Mouse (Mus musculus): ENCODE data around the gene Camk2d. TPM values are rescaled to one million over a fixed set of nuclear protein-coding genes. Genes with fewer than 3 reads are reported as not detected.

Gene Camk2d
- total and polyA plus RNA-seq, 3 experiments: 0.07 to 0.35 TPM; not detected in 1

DNA sequence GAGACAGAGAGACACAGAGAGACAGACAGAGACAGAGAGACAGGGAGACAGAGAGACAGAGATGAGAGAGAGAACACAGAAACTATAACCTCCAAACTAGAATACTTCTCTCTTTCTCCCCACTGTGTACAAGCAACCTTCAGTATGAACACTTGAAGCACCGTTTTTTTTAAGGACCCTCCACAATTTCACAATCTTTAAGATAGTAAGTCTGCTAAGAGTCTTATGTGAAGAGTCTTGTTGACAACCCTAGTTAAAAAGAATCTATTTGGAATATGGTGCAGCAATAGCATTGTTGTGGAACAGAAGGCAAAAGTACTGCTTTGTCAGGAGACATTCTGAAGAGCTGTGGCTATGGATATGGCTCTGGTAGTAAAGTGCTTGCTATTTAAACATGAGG, 274.6 kb downstream of the Camk2d start:
- no peak overlapping the region for H3K27ac ChIP-seq (ENCODE audit: control insufficient read depth, low read depth, low read length)
- H3K27me3 ChIP-seq (ENCODE audit: control insufficient read depth in 1 of 2, insufficient read depth in 2 of 2, low read length in 2 of 2): no peaks in the 10 kb centered on the region; a peak in 1 of 4 replicates
- TF ChIP-seq RCOR1 (IDR thresholded peaks at IDR 0.05; ENCODE audit: low read depth, low read length) (no peak), USF1 (IDR thresholded peaks at IDR 0.05; ENCODE audit: low read depth, low read length) (no peak), TCF12 (IDR thresholded peaks at IDR 0.05; ENCODE audit: low read depth, low read length) (no peak), EP300 (IDR thresholded peaks at IDR 0.05; ENCODE audit: low read depth in 1 of 2, low read length in 2 of 2) (no peak), GATA1 (IDR thresholded peaks at IDR 0.05; ENCODE audit: low read depth, low read length) (no peak), POLR2AphosphoS5 (IDR thresholded peaks at IDR 0.05; ENCODE audit: borderline replicate concordance, low read depth, low read length) (no peak), SMC3 (IDR thresholded peaks at IDR 0.05; ENCODE audit: low read depth, low read length) (no peak), HCFC1 (IDR thresholded peaks at IDR 0.05; ENCODE audit: low read depth, low read length) (no peak), JUND (IDR thresholded peaks at IDR 0.05; ENCODE audit: low read depth, low read length) (no peak), ZKSCAN1 (IDR thresholded peaks at IDR 0.05; ENCODE audit: low read depth, low read length) (no peak), ELF1 (IDR thresholded peaks at IDR 0.05; ENCODE audit: low read depth, low read length) (no peak), BHLHE40 (IDR thresholded peaks at IDR 0.05; ENCODE audit: borderline replicate concordance, low read depth, low read length) (no peak), CHD2 (IDR thresholded peaks at IDR 0.05; ENCODE audit: low read length) (no peak), USF2 (IDR thresholded peaks at IDR 0.05; ENCODE audit: borderline replicate concordance in 1 of 2, insufficient read depth in 1 of 2, low read depth in 1 of 2, low read length in 2 of 2) (no peak), ZC3H11A (IDR thresholded peaks at IDR 0.05; ENCODE audit: low read depth, low read length) (no peak), MAX (IDR thresholded peaks at IDR 0.05; ENCODE audit: low read length) (no peak), ETS1 (IDR thresholded peaks at IDR 0.05; ENCODE audit: low read depth, low read length) (no peak), KAT2A (conservative IDR thresholded peaks at IDR 0.05; ENCODE audit: low read depth, low read length) (no peak)
- no peaks in the 10 kb centered on the region for H3K9me3 ChIP-seq (replicated peaks; ENCODE audit: insufficient read depth, low read length)
- no peak for DNase-seq (ENCODE audit: low read depth, low spot score)
- H3K9ac ChIP-seq (ENCODE audit: control insufficient read depth, low read depth, low read length, poor library complexity, severe bottlenecking): no peak overlapping the region
- H3K4me1 ChIP-seq (ENCODE audit: control insufficient read depth in 1 of 2, insufficient read depth in 2 of 2, low read length in 2 of 2): no peaks in the 10 kb centered on the region
- no peaks in the 10 kb centered on the region for H3K79me2 ChIP-seq (ENCODE audit: control insufficient read depth, insufficient read depth, low read length, poor library complexity)
- H3K4me3 ChIP-seq (ENCODE audit: control insufficient read depth in 1 of 2, insufficient read depth in 1 of 2, low read depth in 2 of 2, low read length in 2 of 2): no peak overlapping the region
- no peaks in the 10 kb centered on the region for H3K36me3 ChIP-seq (ENCODE audit: control insufficient read depth in 1 of 2, insufficient read depth in 2 of 2, low read length in 2 of 2)

DNA sequence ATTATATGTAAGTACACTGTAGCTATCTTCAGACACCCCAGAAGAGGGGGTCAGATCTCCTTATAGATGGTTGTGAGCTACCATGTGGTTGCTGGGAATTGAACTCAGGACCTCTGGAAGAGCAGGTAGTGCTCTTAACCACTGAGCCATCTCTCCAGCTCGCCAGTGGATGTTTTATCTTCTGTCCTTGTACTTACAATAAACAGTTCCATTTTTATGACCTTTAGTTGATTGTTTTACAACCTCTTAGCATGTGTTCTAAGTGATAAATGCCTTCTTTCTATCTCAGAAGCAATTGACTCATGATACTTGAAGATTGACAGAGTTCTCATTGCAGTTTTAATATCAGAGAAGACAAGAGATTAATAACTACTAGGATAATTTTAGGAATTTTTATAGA, 282.1 kb downstream of the Camk2d start:
- H3K4me1 ChIP-seq (ENCODE audit: control insufficient read depth in 1 of 2, insufficient read depth in 2 of 2, low read length in 2 of 2): no peaks in the 10 kb centered on the region
- no peaks in the 10 kb centered on the region for H3K36me3 ChIP-seq (ENCODE audit: control insufficient read depth in 1 of 2, insufficient read depth in 2 of 2, low read length in 2 of 2)
- H3K79me2 ChIP-seq (ENCODE audit: control insufficient read depth, insufficient read depth, low read length, poor library complexity): no peaks in the 10 kb centered on the region
- H3K9me3 ChIP-seq (replicated peaks; ENCODE audit: insufficient read depth, low read length): no peaks in the 10 kb centered on the region
- no peak overlapping the region for H3K9ac ChIP-seq (ENCODE audit: control insufficient read depth, low read depth, low read length, poor library complexity, severe bottlenecking)
- no peak overlapping the region for H3K4me3 ChIP-seq (ENCODE audit: control insufficient read depth in 1 of 2, insufficient read depth in 1 of 2, low read depth in 2 of 2, low read length in 2 of 2)
- H3K27me3 ChIP-seq (ENCODE audit: control insufficient read depth in 1 of 2, insufficient read depth in 2 of 2, low read length in 2 of 2): no peaks in the 10 kb centered on the region
- no peak for TF ChIP-seq MAFK (IDR thresholded peaks at IDR 0.05; ENCODE audit: borderline replicate concordance, low read depth, low read length)
- no peak for TF ChIP-seq TBP (IDR thresholded peaks at IDR 0.05; ENCODE audit: low read depth, low read length)
- no peak for TF ChIP-seq EP300 (IDR thresholded peaks at IDR 0.05; ENCODE audit: low read depth in 1 of 2, low read length in 2 of 2)
- TF ChIP-seq JUND (IDR thresholded peaks at IDR 0.05; ENCODE audit: low read depth, low read length): no peak
- no peak for TF ChIP-seq MXI1 (IDR thresholded peaks at IDR 0.05; ENCODE audit: low read depth, low read length)
- TF ChIP-seq SMC3 (IDR thresholded peaks at IDR 0.05; ENCODE audit: low read depth, low read length): no peak
- TF ChIP-seq SIN3A (IDR thresholded peaks at IDR 0.05; ENCODE audit: low read length): no peak
- no peak for TF ChIP-seq USF2 (IDR thresholded peaks at IDR 0.05; ENCODE audit: borderline replicate concordance in 1 of 2, insufficient read depth in 1 of 2, low read depth in 1 of 2, low read length in 2 of 2)
- no peak for TF ChIP-seq POLR2AphosphoS2 (IDR thresholded peaks at IDR 0.05; ENCODE audit: low read length)
- TF ChIP-seq BHLHE40 (IDR thresholded peaks at IDR 0.05; ENCODE audit: borderline replicate concordance, low read depth, low read length): no peak
- TF ChIP-seq CHD1 (IDR thresholded peaks at IDR 0.05; ENCODE audit: low read depth, low read length): no peak
- DNase-seq (ENCODE audit: low read depth, low spot score): no peak
- no peak overlapping the region for H3K27ac ChIP-seq (ENCODE audit: control insufficient read depth, low read depth, low read length)

All from MEL (cell line).